Mouse (Mus musculus) embryonic facial prominence, embryonic 14.5 days (tissue): Measurements from ENCODE around the gene Vps25. TPM values are rescaled to one million over a fixed set of nuclear protein-coding genes. Genes with fewer than 3 reads are reported as not detected.

ENCODE experiments used
- ATAC-seq: fragments of 200-750 bp; cut with Nextera tagmentation; 2 replicates; pipeline ENCODE4 v1.8.0; 2017; ENCODE audit warnings: low read depth, moderate number of reproducible peaks, moderate TSS enrichment
- DNase-seq: peaks from one replicate; pipeline ENCODE4 v3.0.0-alpha.2; 2015; ENCODE audit warnings: low spot score
- H3K27ac ChIP-seq: fragments of 300-500 bp; sonication (generic); replicated peaks from 2 replicates; pipeline ENCODE4 v1.5.1; 2014; ENCODE audit warnings: low read depth, mild to moderate bottlenecking, low read length, moderate library complexity
- H3K27me3 ChIP-seq: fragments of 300-500 bp; sonication (generic); replicated peaks from 2 replicates; pipeline ENCODE4 v1.6.1; 2014; ENCODE audit warnings: low read length; ENCODE audit not compliant: control insufficient read depth, insufficient read depth
- H3K36me3 ChIP-seq: fragments of 300-500 bp; sonication (generic); 2 replicates; pipeline ENCODE4 v1.6.1; 2014; ENCODE audit warnings: low read length, mixed read lengths; ENCODE audit not compliant: control insufficient read depth, insufficient read depth
- H3K4me1 ChIP-seq: fragments of 300-500 bp; sonication (generic); 2 replicates; pipeline ENCODE4 v1.6.1; 2014; ENCODE audit warnings: antibody characterized with exemption, low read length; ENCODE audit not compliant: control insufficient read depth, insufficient read depth
- H3K4me2 ChIP-seq: fragments of 300-500 bp; sonication (generic); 2 replicates; pipeline ENCODE4 v1.6.1; 2014; ENCODE audit warnings: low read depth, mild to moderate bottlenecking, low read length, moderate library complexity, mixed read lengths
- H3K4me3 ChIP-seq: fragments of 300-500 bp; sonication (generic); 2 replicates; pipeline ENCODE4 v1.5.1; 2014; ENCODE audit warnings: low read depth, mild to moderate bottlenecking, low read length
- H3K9ac ChIP-seq: fragments of 300-500 bp; sonication (generic); 2 replicates; pipeline ENCODE4 v1.6.1; 2014; ENCODE audit warnings: low read depth, mild to moderate bottlenecking, low read length, moderate library complexity, mixed read lengths
- H3K9me3 ChIP-seq: fragments of 300-500 bp; sonication (generic); 2 replicates; pipeline ENCODE4 v1.6.1; 2016; ENCODE audit warnings: low read length; ENCODE audit not compliant: control insufficient read depth
- WGBS: fragments of 180-500 bp; shearing (Covaris S2); extraction: QIAGEN DNeasy Blood & Tissue Kit; methylation state at CpG from one replicate; pipeline ENCODE4 v1.1.7; 2014; 5-methylcytosine and 5-hydroxymethylcytosine counted together
- polyA plus RNA-seq: library from polyadenylated mRNA; unstranded; fragments of >200 nt; fragmentation: Nextera tagmentation; extraction: Ambion mirVana; gene quantifications from 2 replicates; pipeline ENCODE4 v1.2.1, GENCODE M21; 2014

Vps25 gene
- polyA plus RNA-seq, 1 experiment from 2014 or later: 111 TPM

GRCm38 (mm10) chr11:101226065-101226701 lies 27.3 kb upstream of the Vps25 start, which contains the start of gene Ezh1:
Ezh1 (minus strand) TSS chr11:101226463.
- no peaks in the 10 kb centered on the region for H3K27me3 ChIP-seq
- peak within 1 kb of the TSS; percentile 88 for H3K4me3 ChIP-seq
- WGBS: 2% methylated on average over 28 of the region's 56 CpGs
- H3K9me3 ChIP-seq: no peaks in the 10 kb centered on the region
- peak within 1 kb of the TSS; percentile 86 for H3K9ac ChIP-seq
- H3K4me2 ChIP-seq: peak within 1 kb of the TSS; percentile 62
- H3K36me3 ChIP-seq: no peaks in the 10 kb centered on the region
- H3K4me1 ChIP-seq: peaks cover 28% of the 10 kb centered on the region
- H3K27ac ChIP-seq: peak within 1 kb of the TSS; percentile 61; the same call in 1 of the 2 replicates
- DNase-seq (peak; percentile 90), ATAC-seq (peak; percentile 95)

GRCm38 (mm10) chr11:101229361-101229900 lies 24.1 kb upstream of the Vps25 start:
- Histone ChIP-seq H3K27ac (peak overlapping the region; percentile 85), H3K36me3 (no peaks in the 10 kb centered on the region), H3K4me2 (peak overlapping the region; percentile 40; the same call in 1 of the 2 replicates), H3K4me1 (peaks cover 40% of the 10 kb centered on the region), H3K9me3 (no peaks in the 10 kb centered on the region), H3K9ac (no peak overlapping the region), H3K27me3 (no peaks in the 10 kb centered on the region), H3K4me3 (no peak overlapping the region)
- DNase-seq (peak; percentile 22), ATAC-seq (no peak)
- 23% methylated on average over 8 of the region's 8 CpGs for WGBS

GRCm38 (mm10) chr11:101230061-101230511 lies 23.4 kb upstream of the Vps25 start:
- Histone ChIP-seq H3K4me3 (no peak overlapping the region), H3K36me3 (no peaks in the 10 kb centered on the region), H3K4me1 (peaks cover 39% of the 10 kb centered on the region), H3K27me3 (no peaks in the 10 kb centered on the region), H3K4me2 (peak overlapping the region; percentile 40; the same call in 1 of the 2 replicates), H3K27ac (peak overlapping the region; percentile 85), H3K9me3 (no peaks in the 10 kb centered on the region), H3K9ac (0 out of 2 replicates have a peak overlapping the region, but pooled peaks have one; percentile 35)
- 0 out of 2 replicates have a peak, but pooled peaks have one; percentile 10 for ATAC-seq
- 4% methylated on average over 2 of the region's 2 CpGs for WGBS
- peak; percentile 92 for DNase-seq

- Histone ChIP-seq H3K9ac (peak overlapping the region; percentile 35; the same call in 1 of the 2 replicates), H3K27me3 (no peaks in the 10 kb centered on the region), H3K9me3 (no peaks in the 10 kb centered on the region), H3K4me1 (peaks cover 35% of the 10 kb centered on the region), H3K27ac (peak overlapping the region; percentile 85), H3K4me2 (peak overlapping the region; percentile 40), H3K4me3 (0 out of 2 replicates have a peak overlapping the region, but pooled peaks have one; percentile 0), H3K36me3 (no peaks in the 10 kb centered on the region)
- ATAC-seq (0 out of 2 replicates have a peak, but pooled peaks have one; percentile 13), DNase-seq (no peak)
- WGBS: 14% methylated on average over 5 of the region's 5 CpGs
These were observed 23.0 kb upstream of the Vps25 start for GRCm38 (mm10) chr11:101230526-101230925.

- H3K4me1 ChIP-seq: peaks cover 34% of the 10 kb centered on the region
- whole genome bisulfite sequencing: 9% methylated on average over 18 of the region's 18 CpGs
- H3K9me3 ChIP-seq: no peaks in the 10 kb centered on the region
- peak overlapping the region; percentile 0; the same call in 1 of the 2 replicates for H3K4me3 ChIP-seq
- peak overlapping the region; percentile 35; the same call in 1 of the 2 replicates for H3K9ac ChIP-seq
- no peaks in the 10 kb centered on the region for H3K36me3 ChIP-seq
- peak overlapping the region; percentile 85 for H3K27ac ChIP-seq
- DNase-seq (peak; percentile 71), ATAC-seq (no peak)
- no peaks in the 10 kb centered on the region for H3K27me3 ChIP-seq
- H3K4me2 ChIP-seq: peak overlapping the region; percentile 40
These were observed 22.3 kb upstream of the Vps25 start for GRCm38 (mm10) chr11:101230991-101231871.

- Histone ChIP-seq H3K9ac (peak overlapping the region; percentile 35; the same call in 1 of the 2 replicates), H3K4me2 (peak overlapping the region; percentile 40), H3K27me3 (no peaks in the 10 kb centered on the region), H3K9me3 (no peaks in the 10 kb centered on the region), H3K27ac (peak overlapping the region; percentile 85), H3K36me3 (no peaks in the 10 kb centered on the region), H3K4me3 (no peak overlapping the region), H3K4me1 (peaks cover 35% of the 10 kb centered on the region)
- ATAC-seq: peak; percentile 44; the same call in 1 of the 2 replicates
- DNase-seq: peak; percentile 81
- 45% methylated on average over 6 of the region's 6 CpGs for WGBS
These were observed 21.3 kb upstream of the Vps25 start for GRCm38 (mm10) chr11:101232010-101232839.

GRCm38 (mm10) chr11:101233240-101233639 lies 20.3 kb upstream of the Vps25 start:
- ATAC-seq (no peak), DNase-seq (no peak)
- no peak overlapping the region for H3K4me3 ChIP-seq
- no peak overlapping the region for H3K27ac ChIP-seq
- no peak overlapping the region for H3K9ac ChIP-seq
- H3K4me1 ChIP-seq: peaks cover 42% of the 10 kb centered on the region
- H3K36me3 ChIP-seq: no peaks in the 10 kb centered on the region
- no peaks in the 10 kb centered on the region for H3K9me3 ChIP-seq
- no peak overlapping the region for H3K4me2 ChIP-seq
- 81% methylated on average over 1 of the region's 1 CpGs for WGBS
- H3K27me3 ChIP-seq: no peaks in the 10 kb centered on the region
